Mouse (Mus musculus): ENCODE results near the gene Egfem1. TPM values are rescaled to one million over a fixed set of nuclear protein-coding genes. Genes with fewer than 3 reads are reported as not detected.

The Egfem1 gene
- total RNA-seq, 2 experiments from 2014 or later, result 36.6 to 45.4 TPM

DNA sequence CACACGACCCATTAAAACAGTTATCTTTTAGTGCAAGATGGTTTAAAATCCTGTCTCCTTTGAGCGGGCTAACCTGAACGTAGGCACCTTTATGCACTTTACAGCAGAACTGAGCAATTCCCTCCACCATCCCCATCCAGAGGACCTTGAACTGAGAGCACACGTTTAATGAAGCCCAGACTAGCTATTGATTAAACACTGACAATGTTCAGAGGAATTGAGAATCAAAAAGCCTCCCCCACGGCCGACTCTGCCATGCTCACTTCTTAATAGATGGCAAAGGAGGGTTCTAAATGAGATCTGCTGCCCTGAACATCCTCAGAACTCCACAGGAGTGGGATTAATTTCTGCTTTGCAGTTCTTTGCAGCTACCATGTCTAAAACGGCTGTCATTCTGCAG is 520.3 kb downstream of the Egfem1 start:
- no peak for DNase-seq

DNA sequence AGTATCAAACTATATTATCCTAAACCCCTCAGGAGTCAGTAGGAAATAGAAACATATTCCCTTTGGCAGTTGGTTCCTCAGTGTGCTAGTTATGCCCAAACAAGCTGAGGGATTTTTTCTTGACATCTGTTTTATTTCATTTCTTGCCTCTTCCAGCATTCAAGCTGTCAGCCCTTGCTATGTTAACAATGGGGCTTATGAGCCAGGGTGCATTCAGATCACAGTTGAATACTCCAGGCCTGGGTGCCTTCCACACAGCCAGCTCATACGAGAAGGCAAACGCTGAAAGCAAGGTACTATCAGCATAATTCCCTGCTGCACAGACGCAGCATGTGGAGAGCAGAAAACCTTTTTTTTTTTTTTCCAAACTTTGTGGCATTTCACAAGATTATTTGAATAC is 526.9 kb downstream of the Egfem1 start:
- DNase-seq, result peak in 1 of 2 experiments; percentile 21

DNA sequence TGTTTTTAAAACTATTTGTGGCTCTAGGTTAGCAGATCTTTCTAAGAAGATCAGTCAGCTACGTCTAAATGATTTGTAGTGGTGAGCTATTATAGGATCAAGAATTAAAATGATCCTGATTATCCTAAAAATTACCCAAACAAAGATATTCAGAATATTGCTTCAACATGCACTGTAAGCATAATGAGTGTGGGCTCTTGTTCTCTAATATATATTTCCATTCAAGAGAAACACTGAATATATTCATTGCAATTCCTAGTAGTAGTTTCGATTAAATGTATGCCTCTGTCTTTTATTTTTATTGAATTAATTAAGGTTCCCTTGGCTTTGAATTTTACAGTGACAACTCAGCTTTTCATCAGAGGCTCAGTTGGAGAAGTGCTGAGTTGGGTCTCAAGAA is 527.4 kb downstream of the Egfem1 start:
- DNase-seq, result no peak

DNA sequence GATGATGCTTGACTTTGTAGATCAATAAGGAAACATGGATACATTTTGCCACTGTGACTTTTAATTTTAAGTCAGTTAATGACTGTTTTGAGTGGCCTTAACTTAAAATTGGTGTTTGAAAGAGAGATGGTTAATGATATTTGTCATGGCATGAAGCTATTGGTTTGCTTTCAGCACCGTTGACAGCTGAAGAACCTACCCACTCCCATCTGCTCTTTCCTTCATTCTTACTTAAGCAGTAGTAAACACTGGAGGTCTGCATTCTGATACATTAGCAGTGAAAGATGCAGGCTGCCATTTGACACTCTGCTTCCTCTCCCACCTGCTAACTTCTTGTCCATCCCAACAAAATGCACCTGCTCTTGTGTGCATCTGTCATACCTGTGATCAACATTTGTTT is 537.8 kb downstream of the Egfem1 start:
- DNase-seq, result no peak

DNA sequence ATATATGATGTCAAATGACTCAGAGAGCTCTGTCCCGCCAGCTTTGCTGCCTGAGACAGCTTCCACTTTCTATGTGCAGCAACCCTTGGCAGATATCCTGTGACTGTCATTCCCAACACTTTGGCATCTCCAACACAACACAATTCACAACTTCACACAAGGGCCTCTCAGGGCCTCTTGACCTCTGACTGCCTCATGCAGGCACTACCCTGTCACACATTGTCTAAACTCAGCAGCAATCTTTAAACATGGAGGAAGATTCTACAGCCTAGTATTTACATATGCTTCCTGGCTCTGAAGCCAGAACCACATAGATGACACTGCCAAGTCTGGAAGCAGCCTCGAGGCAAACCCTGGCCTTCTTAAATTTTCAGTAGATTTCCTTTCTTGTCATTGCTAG is 558.0 kb downstream of the Egfem1 start:
- no peak for DNase-seq

DNA sequence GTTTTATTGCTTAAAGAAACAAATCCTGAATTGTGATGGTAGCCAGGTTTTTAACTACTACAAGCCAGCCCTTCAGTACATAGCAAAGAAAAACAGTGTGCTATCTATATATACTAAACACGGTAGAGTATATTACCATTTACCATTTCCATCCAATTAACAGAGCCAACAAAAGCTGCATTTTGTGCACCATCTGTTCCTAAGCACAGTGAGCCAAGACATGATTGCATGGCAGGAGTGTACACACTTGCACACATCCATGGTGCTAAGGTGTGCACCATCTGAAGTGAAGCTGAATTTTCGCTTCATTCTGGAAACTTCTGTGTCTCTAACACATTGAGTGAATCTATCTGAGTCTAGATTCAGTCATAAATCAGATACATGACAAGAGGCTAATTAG is 585.0 kb downstream of the Egfem1 start:
- DNase-seq, result no peak

DNA sequence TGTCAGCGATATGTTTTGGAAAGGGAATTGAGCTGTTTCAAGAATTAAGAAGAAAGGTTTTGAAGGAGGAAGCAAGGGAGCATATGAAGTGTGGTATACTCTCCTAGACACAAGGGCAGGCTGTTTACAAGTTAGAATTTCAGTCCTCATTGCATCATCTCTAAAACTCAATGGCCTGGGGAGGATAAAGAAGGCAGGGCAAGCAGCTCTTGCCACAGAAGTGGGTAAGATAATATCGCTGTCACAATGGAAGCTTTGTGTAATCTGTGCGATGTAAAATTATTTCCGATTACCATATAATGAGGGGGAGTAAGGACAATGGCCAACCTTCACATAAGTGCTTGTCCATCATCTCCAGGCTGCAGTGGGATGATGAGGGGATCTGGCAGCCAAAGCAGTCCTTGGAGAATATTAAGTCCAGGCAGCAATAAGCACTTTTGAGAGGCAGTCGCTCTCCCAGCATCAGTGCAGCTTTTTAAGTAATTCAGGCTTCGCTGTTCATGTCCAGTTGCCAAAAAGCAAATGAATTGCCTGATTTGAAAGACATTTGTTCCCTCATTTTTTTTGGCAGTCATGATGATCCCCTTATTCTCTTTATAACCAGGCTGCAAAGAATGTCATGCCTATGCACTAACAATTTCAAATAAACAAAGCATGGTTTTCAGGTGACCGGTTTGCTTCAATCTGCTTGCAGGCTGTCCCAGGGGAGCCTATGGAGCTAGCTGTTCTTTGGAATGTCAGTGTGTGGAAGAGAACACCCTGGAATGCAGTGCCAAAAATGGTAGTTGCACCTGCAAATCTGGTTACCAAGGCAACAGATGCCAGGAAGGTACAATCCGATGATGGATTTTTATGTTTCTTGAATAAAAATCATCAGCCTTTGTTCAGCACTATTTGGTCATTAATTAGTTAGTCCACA is 607.8 kb downstream of the Egfem1 start:
- DNase-seq, result peak; percentile 20 to 34

DNA sequence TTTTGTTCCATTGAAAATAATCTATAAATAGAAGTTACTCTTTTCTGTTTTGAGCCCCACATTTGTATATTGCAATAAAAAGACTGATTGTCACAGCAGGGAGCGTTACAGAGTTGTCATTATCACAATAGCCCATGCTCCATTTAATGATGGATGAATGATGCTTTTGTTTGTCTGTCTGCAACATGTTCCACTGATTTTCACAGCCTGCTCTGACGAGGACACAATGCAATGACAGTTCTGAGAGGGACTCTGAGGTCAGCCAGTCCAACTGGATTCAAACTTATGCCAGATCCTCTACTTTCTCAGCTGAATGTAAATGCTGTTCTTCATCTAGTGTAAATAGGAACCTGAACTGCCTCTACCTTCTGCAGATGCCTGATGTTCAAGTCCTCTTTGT is 619.3 kb downstream of the Egfem1 start:
- DNase-seq, result peak in 1 of 2 experiments; percentile 19

DNA sequence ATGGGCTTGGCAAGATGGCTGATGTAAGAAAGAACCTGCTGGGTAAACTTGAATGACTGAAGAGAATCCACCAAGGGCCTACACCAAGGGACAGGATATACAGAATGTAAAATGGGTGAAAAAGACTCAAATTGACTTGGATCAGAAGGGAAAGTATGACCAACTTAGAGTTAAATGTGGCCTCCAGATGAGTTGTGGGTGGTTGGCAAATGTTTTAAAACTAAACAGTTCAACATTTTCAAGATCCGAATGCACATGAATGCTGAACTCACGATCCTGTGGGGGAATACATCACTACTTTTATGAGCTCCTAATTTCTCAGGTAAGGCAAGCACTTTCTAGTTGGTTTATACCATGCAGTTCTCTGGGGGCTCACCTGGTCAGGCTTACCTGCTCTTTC is 625.0 kb downstream of the Egfem1 start:
- DNase-seq, result no peak

DNA sequence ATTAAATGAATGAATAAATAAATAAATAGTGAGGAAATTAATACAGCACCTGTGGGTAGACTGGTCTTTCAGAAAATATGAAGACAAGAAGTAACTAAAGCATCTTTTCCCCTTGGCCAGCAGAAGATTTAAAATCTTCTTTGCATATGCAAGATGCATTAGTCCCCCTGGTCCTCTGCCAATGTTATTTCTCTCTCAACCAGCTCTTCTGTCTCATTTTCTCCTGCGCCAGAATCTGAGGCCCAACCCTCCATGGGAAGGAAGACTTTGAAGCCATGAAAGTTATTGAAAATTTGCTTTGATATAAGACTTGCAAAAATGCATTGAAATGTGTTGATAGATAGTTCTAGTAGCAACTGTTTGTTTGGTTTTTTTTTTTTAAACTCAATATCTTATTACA is 625.6 kb downstream of the Egfem1 start:
- no peak for DNase-seq

DNA sequence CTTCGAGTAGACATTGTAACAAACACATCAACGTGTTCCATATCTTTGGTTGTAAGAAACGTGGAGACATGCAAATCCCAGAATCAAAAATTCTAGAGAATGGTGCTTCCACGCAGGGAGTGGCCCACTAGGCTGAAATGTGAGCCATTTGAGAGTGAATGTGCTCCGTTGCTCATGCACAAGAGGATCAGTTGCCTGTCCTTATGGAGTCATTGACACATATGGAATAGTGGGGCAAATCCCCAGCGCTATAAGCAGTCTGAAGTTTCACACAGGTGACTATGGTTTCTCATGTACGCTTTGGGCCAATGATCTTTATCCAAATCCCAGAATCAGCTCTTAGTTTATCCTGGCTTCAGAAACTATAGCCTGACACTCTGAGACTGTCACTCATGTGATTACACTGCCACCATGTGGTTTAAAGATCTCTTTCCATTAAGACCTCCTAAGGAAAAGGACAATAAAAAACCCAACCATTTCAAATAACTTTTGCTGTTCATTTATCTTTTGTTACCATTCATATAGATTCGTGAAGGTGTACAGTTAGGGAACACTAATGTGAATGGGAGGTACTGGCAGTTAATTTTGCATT is 644.6 kb downstream of the Egfem1 start:
- DNase-seq, result no peak

DNA sequence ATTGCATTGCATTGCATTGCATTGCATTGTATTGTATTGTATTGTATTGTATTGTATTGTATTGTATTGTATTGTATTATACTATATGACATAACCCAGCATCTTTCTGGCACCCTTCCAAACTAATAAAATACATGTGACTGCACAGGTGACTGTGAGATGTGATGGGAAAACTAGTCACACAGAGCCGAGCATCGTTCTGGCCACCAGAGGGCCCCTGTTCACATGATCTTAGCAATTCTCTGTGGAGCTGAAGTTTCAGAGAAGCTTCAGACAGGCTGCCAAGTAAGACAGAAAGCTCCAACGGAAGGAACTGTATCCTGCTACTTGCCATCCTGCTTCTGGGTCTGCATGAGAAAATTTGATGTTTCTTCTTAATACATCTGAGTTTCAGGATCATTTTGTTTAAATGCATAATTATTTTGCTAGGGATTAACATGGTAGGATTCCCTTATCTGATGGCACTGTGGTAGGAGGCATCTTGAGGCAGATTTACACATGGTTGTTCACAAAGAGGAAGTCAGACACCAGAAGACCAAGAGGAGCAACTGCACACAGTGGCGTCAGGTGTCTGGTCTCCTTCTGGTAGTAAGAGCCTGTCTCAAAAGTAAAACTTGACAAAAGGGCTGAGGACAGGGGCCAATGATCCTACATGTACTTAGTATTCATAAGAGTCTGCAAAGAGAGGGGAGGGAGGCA is 648.4 kb downstream of the Egfem1 start:
- DNase-seq, result no peak

DNA sequence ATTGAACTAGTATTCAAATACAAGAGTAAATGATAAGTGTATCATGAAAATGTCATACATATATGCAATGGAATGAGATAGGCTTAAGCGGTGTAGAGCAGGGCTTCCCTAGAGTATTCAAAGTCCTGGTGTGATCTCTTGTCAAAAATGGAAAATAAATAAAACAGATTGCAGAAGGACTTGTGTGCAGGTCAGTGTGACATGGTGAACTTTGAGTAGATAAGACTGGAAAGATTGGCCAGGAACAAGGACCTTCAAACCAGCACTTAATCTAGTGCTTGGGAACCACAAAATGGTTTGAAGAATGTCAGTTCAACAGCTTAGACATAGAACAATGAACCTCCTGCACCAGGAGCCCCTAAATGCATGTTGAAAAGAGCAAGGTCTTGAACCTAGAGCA is 649.7 kb downstream of the Egfem1 start:
- no peak for DNase-seq

DNA sequence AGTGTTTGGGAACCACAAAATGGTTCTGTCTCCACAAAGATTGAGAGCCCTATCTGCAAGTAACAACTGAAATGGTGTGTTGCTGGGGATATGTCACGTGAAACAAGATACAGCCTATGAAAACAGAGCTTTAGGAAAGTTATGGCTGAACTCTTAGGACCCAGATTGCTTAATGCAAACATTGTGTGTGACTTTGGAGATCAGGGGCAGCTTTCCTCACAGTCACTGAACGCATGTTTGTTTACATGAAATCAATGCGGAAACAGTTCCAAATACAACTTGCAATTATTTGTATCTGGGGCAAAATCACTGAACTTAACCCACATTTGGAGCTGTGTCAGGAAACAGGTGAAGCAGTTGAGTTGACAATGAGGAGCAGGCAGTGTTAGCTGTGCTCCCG is 650.8 kb downstream of the Egfem1 start:
- no peak for DNase-seq

DNA sequence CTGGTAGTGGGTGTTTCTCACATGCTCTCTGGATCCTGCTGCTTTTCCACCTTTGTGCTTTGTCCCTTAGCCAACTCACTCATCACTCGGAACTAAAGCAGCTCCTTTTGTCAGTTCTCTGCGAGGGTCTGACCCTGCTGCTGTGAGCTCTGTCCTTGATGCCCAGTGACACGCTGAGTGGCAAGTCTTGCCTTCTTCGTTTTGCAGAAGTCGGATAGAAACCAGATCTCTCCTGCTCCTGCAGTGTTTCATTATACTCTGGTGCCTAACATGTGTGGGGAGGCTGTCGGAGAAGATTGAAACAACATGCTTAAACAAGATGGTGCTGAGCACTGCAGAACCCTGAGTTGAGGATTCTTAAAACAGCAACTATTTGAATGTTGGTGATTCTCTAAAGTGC is 652.4 kb downstream of the Egfem1 start:
- no peak for DNase-seq

DNA sequence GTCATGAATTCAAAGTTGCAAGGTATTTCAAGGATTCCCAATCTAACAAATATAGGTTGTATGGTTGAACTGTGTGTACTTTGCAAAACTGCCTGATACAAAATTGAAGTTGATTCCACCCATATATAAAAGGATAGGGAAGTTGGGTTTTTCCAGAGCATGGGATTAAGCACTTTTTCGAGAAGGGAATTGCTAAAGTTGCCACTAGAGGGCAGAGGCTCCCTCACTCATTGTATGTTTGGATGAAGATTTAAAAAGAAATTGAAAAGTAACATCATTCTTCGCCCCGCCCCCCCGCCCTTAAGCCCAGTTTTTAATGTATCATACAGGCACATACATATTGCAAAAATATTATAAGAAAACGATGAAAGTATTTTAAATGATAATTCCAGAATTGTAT is 657.5 kb downstream of the Egfem1 start:
- DNase-seq, result no peak

Small RNA genes within 50 kb of the gene (microRNA-seq; reads per million reads assigned to microRNA genes)
- gene Mir21b (0 reads per million in 2 experiments), gene Mir551b (59.4 to 70.2 reads per million in 2 experiments)

Other genes starting within 250 kb of the Egfem1 start
- gene Gm1527, start 189.4 kb upstream of the Egfem1 start, total RNA-seq (2021), result not detected

Measured in layer of hippocampus, postnatal 36 days (tissue).